Mouse (Mus musculus): ENCODE results near the gene Gm20708. TPM values are rescaled to one million over a fixed set of nuclear protein-coding genes. Genes with fewer than 3 reads are reported as not detected.
A peak's percentile ranks its signal among the peaks of the same experiment; 100 is the strongest.

Gene Gm20708
- polyA plus RNA-seq, 1 experiment from 2014 or later: not detected

- H3K9ac ChIP-seq (ENCODE audit: low read length): no peak overlapping the region
- WGBS: 42% methylated on average over 5 of the region's 5 CpGs
- no peak for ATAC-seq (ENCODE audit: insufficient read depth, low FRiP score, low TSS enrichment)
These were observed 12.5 kb upstream of the Gm20708 start for GRCm38 (mm10) chr11:117796954-117797353.

DNA sequence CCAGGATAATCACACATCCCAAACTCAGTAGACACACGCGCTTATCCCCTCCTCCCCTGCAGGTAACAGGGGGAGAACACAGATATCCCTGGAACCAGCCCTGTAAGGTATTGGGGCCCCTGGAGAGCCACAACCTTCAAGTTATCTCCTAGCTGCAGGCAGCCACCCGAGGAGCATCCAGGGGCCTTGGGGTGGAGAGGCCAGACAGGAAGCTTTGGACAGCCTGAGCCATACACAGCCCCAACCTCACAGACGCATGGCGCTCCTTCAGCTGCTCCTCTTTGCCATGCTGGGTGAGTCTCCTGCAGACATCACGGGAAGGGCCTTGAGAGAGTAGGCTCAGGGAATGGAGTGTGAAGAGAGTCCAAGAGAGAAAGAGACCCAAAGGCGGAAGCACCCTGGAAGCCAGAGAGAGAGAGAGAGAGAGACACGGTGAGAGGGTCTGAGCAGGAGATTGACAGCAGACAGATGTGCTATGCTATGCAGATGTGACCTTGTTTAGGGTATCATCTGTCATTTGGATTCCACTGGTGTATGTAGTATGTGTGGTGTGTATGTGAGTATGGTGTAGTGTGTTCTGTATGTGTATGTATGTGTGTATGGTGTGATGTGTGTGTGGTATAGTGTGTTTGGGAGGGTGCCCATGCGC, 11.8 kb upstream of the Gm20708 start, which contains the start of gene 6030468B19Rik:
Gene 6030468B19Rik (plus strand): TSS at position 150 of the 649 bp plus-strand sequence.
- H3K9me3 ChIP-seq (ENCODE audit: control insufficient read depth, low read length): no peaks in the 10 kb centered on the region
- no peaks in the 10 kb centered on the region for H3K4me1 ChIP-seq (ENCODE audit: control insufficient read depth, insufficient read depth, low read length)
- no peaks in the 10 kb centered on the region for H3K36me3 ChIP-seq (ENCODE audit: control insufficient read depth, insufficient read depth, low read length)
- no peak within 1 kb of the TSS for H3K4me2 ChIP-seq (ENCODE audit: low read depth)
- ATAC-seq (ENCODE audit: insufficient read depth, low FRiP score, low TSS enrichment) (no peak), DNase-seq (ENCODE audit: low spot score) (no peak)
- no peak within 1 kb of the TSS for H3K9ac ChIP-seq (ENCODE audit: low read length)
- H3K4me3 ChIP-seq (ENCODE audit: low read depth, low read length): no peak within 1 kb of the TSS
- WGBS: 67% methylated on average over 9 of the region's 9 CpGs
- H3K27ac ChIP-seq (ENCODE audit: low read depth, low read length): no peak within 1 kb of the TSS
- H3K27me3 ChIP-seq (ENCODE audit: control insufficient read depth, insufficient read depth, low read length): no peaks in the 10 kb centered on the region

More at GRCm38 (mm10) chr11:117796954-117797353, 12.5 kb upstream of the Gm20708 start:
- no peaks in the 10 kb centered on the region for H3K27me3 ChIP-seq (ENCODE audit: control insufficient read depth, insufficient read depth, low read length)
- DNase-seq (ENCODE audit: low spot score): no peak
- H3K9me3 ChIP-seq (ENCODE audit: control insufficient read depth, low read length): no peaks in the 10 kb centered on the region
- no peak overlapping the region for H3K4me3 ChIP-seq (ENCODE audit: low read depth, low read length)
- H3K4me2 ChIP-seq (ENCODE audit: low read depth): no peak overlapping the region
- no peaks in the 10 kb centered on the region for H3K36me3 ChIP-seq (ENCODE audit: control insufficient read depth, insufficient read depth, low read length)
- no peaks in the 10 kb centered on the region for H3K4me1 ChIP-seq (ENCODE audit: control insufficient read depth, insufficient read depth, low read length)
- H3K27ac ChIP-seq (ENCODE audit: low read depth, low read length): no peak overlapping the region

DNA sequence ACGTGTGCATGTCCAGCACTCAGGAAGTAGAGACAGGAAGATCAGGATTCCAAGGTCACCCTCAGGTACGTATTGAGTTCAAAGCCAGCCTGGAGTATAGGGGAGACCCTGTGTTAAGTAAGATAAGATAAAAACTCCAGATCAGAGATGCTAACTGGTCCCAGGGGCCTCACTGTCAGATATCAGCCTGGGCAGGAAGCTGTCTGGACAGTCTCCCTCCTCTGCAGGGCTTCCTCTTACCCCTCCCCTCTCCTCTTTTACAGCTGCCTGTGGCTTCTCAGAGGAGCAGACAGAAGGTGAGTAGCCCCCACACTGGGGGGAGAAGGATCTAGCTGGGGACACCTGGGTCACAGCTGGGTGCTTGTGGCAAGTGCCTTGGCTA, 11.3 kb upstream of the Gm20708 start:
- Histone ChIP-seq H3K4me3 (ENCODE audit: low read depth, low read length) (no peak overlapping the region), H3K9ac (ENCODE audit: low read length) (no peak overlapping the region), H3K4me1 (ENCODE audit: control insufficient read depth, insufficient read depth, low read length) (no peaks in the 10 kb centered on the region), H3K27ac (ENCODE audit: low read depth, low read length) (no peak overlapping the region), H3K4me2 (ENCODE audit: low read depth) (no peak overlapping the region), H3K36me3 (ENCODE audit: control insufficient read depth, insufficient read depth, low read length) (no peaks in the 10 kb centered on the region), H3K27me3 (ENCODE audit: control insufficient read depth, insufficient read depth, low read length) (no peaks in the 10 kb centered on the region), H3K9me3 (ENCODE audit: control insufficient read depth, low read length) (no peaks in the 10 kb centered on the region)
- ATAC-seq (ENCODE audit: insufficient read depth, low FRiP score, low TSS enrichment): no peak
- DNase-seq (ENCODE audit: low spot score): no peak
- 45% methylated on average over 2 of the region's 2 CpGs for WGBS

DNA sequence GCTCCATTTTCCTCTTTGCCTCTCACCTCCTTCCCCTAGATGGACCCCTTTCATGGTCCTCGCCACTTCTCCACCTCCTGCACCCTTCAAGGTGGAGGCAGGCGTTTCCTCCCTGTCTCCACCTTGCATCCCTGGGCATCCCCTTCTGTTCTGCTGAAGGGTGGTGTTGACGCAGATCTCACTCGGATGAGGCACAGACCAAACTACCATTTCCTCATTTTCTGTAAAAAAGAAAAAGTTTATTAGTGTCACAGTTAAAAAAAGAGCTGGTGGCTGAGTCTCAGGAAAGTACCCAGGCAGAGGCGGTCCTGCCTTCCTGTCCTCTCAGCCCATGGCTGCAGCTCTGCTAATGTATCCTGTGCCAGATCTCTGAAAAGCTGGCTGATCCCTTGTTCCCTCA, 10.3 kb upstream of the Gm20708 start:
- H3K4me3 ChIP-seq (ENCODE audit: low read depth, low read length): no peak overlapping the region

GRCm38 (mm10) chr11:117800038-117800437, 9.4 kb upstream of the Gm20708 start:
- H3K27ac ChIP-seq (ENCODE audit: low read depth, low read length): no peak overlapping the region
- no peak overlapping the region for H3K4me2 ChIP-seq (ENCODE audit: low read depth)
- H3K9me3 ChIP-seq (ENCODE audit: control insufficient read depth, low read length): no peaks in the 10 kb centered on the region
- no peak for ATAC-seq (ENCODE audit: insufficient read depth, low FRiP score, low TSS enrichment)
- H3K27me3 ChIP-seq (ENCODE audit: control insufficient read depth, insufficient read depth, low read length): no peaks in the 10 kb centered on the region
- H3K4me1 ChIP-seq (ENCODE audit: control insufficient read depth, insufficient read depth, low read length): no peaks in the 10 kb centered on the region
- H3K4me3 ChIP-seq (ENCODE audit: low read depth, low read length): no peak overlapping the region
- no peaks in the 10 kb centered on the region for H3K36me3 ChIP-seq (ENCODE audit: control insufficient read depth, insufficient read depth, low read length)
- 86% methylated on average over 7 of the region's 7 CpGs for WGBS
- no peak overlapping the region for H3K9ac ChIP-seq (ENCODE audit: low read length)
- no peak for DNase-seq (ENCODE audit: low spot score)

More for the DNA sequence above, 10.3 kb upstream of the Gm20708 start:
- Histone ChIP-seq H3K9ac (ENCODE audit: low read length) (no peak overlapping the region), H3K27me3 (ENCODE audit: control insufficient read depth, insufficient read depth, low read length) (no peaks in the 10 kb centered on the region), H3K9me3 (ENCODE audit: control insufficient read depth, low read length) (no peaks in the 10 kb centered on the region), H3K4me1 (ENCODE audit: control insufficient read depth, insufficient read depth, low read length) (no peaks in the 10 kb centered on the region), H3K27ac (ENCODE audit: low read depth, low read length) (no peak overlapping the region), H3K36me3 (ENCODE audit: control insufficient read depth, insufficient read depth, low read length) (no peaks in the 10 kb centered on the region), H3K4me2 (ENCODE audit: low read depth) (no peak overlapping the region)
- ATAC-seq (ENCODE audit: insufficient read depth, low FRiP score, low TSS enrichment) (no peak), DNase-seq (ENCODE audit: low spot score) (no peak)
- WGBS: 60% methylated on average over 5 of the region's 5 CpGs

- DNase-seq (ENCODE audit: low spot score): no peak
- no peak overlapping the region for H3K9ac ChIP-seq (ENCODE audit: low read length)
- H3K9me3 ChIP-seq (ENCODE audit: control insufficient read depth, low read length): no peaks in the 10 kb centered on the region
- no peaks in the 10 kb centered on the region for H3K36me3 ChIP-seq (ENCODE audit: control insufficient read depth, insufficient read depth, low read length)
- whole genome bisulfite sequencing: 75% methylated on average over 7 of the region's 7 CpGs
- H3K27me3 ChIP-seq (ENCODE audit: control insufficient read depth, insufficient read depth, low read length): no peaks in the 10 kb centered on the region
- ATAC-seq (ENCODE audit: insufficient read depth, low FRiP score, low TSS enrichment): no peak
- no peak overlapping the region for H3K4me3 ChIP-seq (ENCODE audit: low read depth, low read length)
- no peak overlapping the region for H3K27ac ChIP-seq (ENCODE audit: low read depth, low read length)
- H3K4me1 ChIP-seq (ENCODE audit: control insufficient read depth, insufficient read depth, low read length): no peaks in the 10 kb centered on the region
- no peak overlapping the region for H3K4me2 ChIP-seq (ENCODE audit: low read depth)
These were observed 7.8 kb upstream of the Gm20708 start for GRCm38 (mm10) chr11:117801650-117802049.

DNA sequence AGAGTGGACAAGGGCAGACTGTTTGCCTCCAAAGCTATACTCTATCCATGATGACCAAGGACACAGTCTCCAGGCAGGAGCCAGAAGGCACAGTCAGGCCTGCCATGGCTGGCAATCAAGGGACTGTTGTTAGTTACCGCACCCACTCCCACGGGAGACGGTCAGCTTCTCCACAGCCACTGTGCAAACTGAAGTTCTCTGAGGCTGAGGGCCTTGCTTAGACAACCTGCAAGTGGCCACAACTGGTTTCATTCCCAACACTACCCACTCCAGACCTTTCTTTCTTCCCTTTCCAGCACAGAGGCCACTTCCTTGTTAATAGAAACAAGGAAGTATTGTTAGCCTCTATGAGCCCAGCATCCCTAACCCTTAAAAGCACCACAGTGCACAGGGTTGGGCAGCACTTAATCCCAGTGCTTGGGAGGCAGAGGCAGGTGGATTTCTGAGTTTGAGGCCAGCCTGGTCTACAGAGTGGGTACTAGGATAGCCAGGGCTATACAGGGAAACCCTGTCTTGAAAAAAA, 6.2 kb upstream of the Gm20708 start:
- DNase-seq (ENCODE audit: low spot score): no peak
- Histone ChIP-seq H3K4me2 (ENCODE audit: low read depth) (no peak overlapping the region), H3K27me3 (ENCODE audit: control insufficient read depth, insufficient read depth, low read length) (no peaks in the 10 kb centered on the region), H3K36me3 (ENCODE audit: control insufficient read depth, insufficient read depth, low read length) (no peaks in the 10 kb centered on the region), H3K27ac (ENCODE audit: low read depth, low read length) (no peak overlapping the region), H3K9me3 (ENCODE audit: control insufficient read depth, low read length) (no peaks in the 10 kb centered on the region), H3K4me1 (ENCODE audit: control insufficient read depth, insufficient read depth, low read length) (no peaks in the 10 kb centered on the region), H3K9ac (ENCODE audit: low read length) (no peak overlapping the region), H3K4me3 (ENCODE audit: low read depth, low read length) (no peak overlapping the region)
- 96% methylated on average over 3 of the region's 3 CpGs for WGBS
- no peak for ATAC-seq (ENCODE audit: insufficient read depth, low FRiP score, low TSS enrichment)

GRCm38 (mm10) chr11:117806781-117807180, 2.7 kb upstream of the Gm20708 start:
- H3K36me3 ChIP-seq (ENCODE audit: control insufficient read depth, insufficient read depth, low read length): no peaks in the 10 kb centered on the region
- no peak overlapping the region for H3K27ac ChIP-seq (ENCODE audit: low read depth, low read length)
- ATAC-seq (ENCODE audit: insufficient read depth, low FRiP score, low TSS enrichment) (no peak), DNase-seq (ENCODE audit: low spot score) (no peak)
- no peak overlapping the region for H3K9ac ChIP-seq (ENCODE audit: low read length)
- no peak overlapping the region for H3K4me2 ChIP-seq (ENCODE audit: low read depth)
- WGBS: 94% methylated on average over 6 of the region's 6 CpGs
- no peaks in the 10 kb centered on the region for H3K9me3 ChIP-seq (ENCODE audit: control insufficient read depth, low read length)
- peaks cover 11% of the 10 kb centered on the region for H3K4me1 ChIP-seq (ENCODE audit: control insufficient read depth, insufficient read depth, low read length)
- H3K4me3 ChIP-seq (ENCODE audit: low read depth, low read length): no peak overlapping the region
- no peaks in the 10 kb centered on the region for H3K27me3 ChIP-seq (ENCODE audit: control insufficient read depth, insufficient read depth, low read length)

DNA sequence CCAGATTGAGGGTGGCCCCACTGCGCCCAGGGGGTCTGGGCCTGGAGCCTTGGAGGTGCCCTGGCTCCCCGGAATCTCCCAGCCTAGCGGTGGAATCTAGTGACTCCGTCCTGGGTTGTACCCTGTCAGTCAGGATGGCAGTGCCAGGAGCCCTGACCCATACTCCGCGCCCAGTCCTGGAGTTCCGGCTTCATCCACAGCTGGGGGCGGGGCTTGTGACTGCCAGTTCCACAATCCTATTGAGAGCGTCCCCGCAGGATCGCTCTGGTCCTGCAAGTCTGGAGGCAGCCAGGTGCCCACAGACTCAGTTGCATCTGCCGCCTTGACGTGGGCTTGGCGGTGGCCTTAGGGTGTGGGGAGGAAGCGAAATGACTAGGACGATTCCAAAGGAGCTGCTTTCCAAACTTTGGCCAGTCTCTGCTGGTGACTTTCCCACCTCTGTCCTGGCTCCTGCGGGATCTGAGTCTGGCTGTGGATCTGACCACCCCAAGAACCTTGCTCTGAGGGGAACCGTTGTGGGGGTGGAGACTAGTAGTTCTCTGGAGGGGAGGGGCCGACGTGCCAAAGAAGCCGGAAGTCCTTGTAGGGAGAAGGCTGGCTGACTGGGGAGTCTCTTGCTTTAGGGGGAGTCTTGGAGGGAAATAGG, 1.1 kb downstream of the Gm20708 start:
- Histone ChIP-seq H3K27ac (ENCODE audit: low read depth, low read length) (no peak overlapping the region), H3K9me3 (ENCODE audit: control insufficient read depth, low read length) (no peaks in the 10 kb centered on the region), H3K4me3 (ENCODE audit: low read depth, low read length) (peak overlapping the region; percentile 55), H3K4me1 (ENCODE audit: control insufficient read depth, insufficient read depth, low read length) (peaks cover 11% of the 10 kb centered on the region), H3K4me2 (ENCODE audit: low read depth) (peak overlapping the region; percentile 100), H3K9ac (ENCODE audit: low read length) (peak overlapping the region; percentile 65), H3K36me3 (ENCODE audit: control insufficient read depth, insufficient read depth, low read length) (peaks cover 10% of the 10 kb centered on the region), H3K27me3 (ENCODE audit: control insufficient read depth, insufficient read depth, low read length) (no peaks in the 10 kb centered on the region)
- ATAC-seq (ENCODE audit: insufficient read depth, low FRiP score, low TSS enrichment): peak; percentile 67
- peak; percentile 81 for DNase-seq (ENCODE audit: low spot score)
- under 1% methylated on average over 21 of the region's 21 CpGs for WGBS
